Mouse (Mus musculus): Measurements from ENCODE around the gene Wdr64. TPM values are rescaled to one million over a fixed set of nuclear protein-coding genes. Genes with fewer than 3 reads are reported as not detected.
A peak's percentile ranks its signal among the peaks of the same experiment; 100 is the strongest.

The Wdr64 gene
- polyA plus RNA-seq, 1 experiment, result not detected

DNA sequence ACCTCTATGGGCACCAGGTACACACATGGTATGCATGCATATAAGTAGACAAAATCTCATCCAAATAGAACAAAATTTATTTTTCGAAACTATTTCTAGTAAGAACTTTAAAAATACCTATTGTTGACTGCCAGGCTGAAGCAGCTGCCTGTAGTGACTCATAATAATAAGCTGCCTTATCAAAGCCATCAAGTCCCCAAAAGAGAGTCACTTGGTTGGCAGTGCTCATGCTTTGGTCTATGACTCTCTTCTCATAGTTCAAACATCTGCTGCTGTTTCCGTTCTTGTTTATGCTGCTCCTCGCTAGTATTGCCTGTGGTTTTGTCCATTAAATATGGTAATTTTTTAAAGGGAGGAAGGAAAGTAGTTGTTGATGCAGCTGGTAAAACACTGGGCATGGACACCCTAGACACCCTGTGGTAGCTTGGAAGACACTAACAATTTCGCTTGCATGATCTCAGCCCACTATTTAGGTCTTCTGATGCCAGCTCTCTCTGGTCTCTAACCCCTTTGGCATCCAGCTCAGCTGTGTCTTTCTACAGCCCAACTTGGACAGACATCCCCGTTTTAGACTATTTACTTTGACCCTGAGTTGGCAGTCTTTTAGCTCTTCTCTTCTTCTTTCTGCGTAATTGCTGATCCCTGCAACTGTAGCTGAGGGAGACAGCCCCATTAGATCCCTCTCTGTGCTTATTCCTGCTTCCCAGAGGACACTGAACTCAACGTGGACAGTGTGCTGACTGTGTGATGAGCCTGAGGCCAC is 24.6 kb upstream of the Wdr64 start:
- no peak for DNase-seq
- no peak overlapping the region for H3K27ac ChIP-seq (ENCODE audit: insufficient read depth, low read length)
- TF ChIP-seq CTCF (IDR thresholded peaks at IDR 0.05; ENCODE audit: borderline replicate concordance, insufficient read depth, low read depth, low read length) (no peak), POLR2A (IDR thresholded peaks at IDR 0.05; ENCODE audit: borderline replicate concordance, insufficient read depth, low read length) (no peak)
- H3K4me1 ChIP-seq (ENCODE audit: control insufficient read depth, insufficient read depth, low read length), result no peaks in the 10 kb centered on the region
- 37% methylated on average over 7 of the region's 7 CpGs for WGBS
- H3K4me3 ChIP-seq (replicated peaks; ENCODE audit: insufficient read depth, low read depth, low read length), result no peak overlapping the region
- H3K27me3 ChIP-seq (ENCODE audit: control insufficient read depth, insufficient read depth, low read length), result no peaks in the 10 kb centered on the region

DNA sequence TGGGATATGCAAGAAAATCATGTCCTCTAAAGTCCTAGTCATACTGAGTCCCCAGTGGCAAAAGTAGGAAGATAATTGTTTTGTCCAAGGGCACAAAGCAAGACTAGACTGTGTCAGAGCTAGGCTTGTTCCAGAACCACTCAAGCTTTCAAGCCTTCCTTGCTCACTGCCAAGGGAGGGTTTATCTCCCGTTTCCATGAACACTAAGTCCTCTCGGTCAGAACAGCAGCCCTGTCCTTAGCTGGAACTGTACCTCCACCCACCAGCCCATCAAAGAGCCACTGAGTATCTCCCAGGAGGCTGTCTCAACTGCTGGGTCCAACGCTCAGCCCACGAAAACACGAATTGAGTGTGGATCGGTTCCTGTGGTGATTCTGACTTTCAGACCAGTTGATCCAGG is 23.3 kb upstream of the Wdr64 start:
- H3K4me1 ChIP-seq (ENCODE audit: control insufficient read depth, insufficient read depth, low read length), result no peaks in the 10 kb centered on the region
- 58% methylated on average over 6 of the region's 6 CpGs for WGBS

DNA sequence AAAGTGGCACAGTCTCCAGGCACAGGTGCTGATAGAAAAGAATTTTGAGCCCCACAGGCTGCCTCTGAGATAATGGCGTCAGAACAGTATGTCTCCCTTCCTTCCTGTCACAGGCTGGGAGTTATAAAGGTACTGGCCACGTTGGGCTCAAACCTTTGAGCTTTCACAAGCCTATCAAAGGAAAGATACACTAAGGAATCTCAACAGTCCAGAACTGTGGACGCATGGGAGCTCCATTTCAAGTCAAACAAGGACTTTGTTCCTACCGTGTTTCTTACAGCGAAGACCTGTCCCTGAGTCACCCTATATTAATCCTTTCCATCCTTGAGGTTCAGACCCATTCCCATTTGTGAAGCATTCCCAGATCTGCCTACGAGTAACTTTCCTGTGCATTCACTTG is 20.9 kb upstream of the Wdr64 start:
- DNase-seq, result no peak
- no peak overlapping the region for H3K4me3 ChIP-seq (replicated peaks; ENCODE audit: insufficient read depth, low read depth, low read length)
- no peaks in the 10 kb centered on the region for H3K27me3 ChIP-seq (ENCODE audit: control insufficient read depth, insufficient read depth, low read length)
- no peak for TF ChIP-seq POLR2A (IDR thresholded peaks at IDR 0.05; ENCODE audit: borderline replicate concordance, insufficient read depth, low read length)
- H3K27ac ChIP-seq (ENCODE audit: insufficient read depth, low read length), result no peak overlapping the region
- H3K4me1 ChIP-seq (ENCODE audit: control insufficient read depth, insufficient read depth, low read length), result no peaks in the 10 kb centered on the region
- 89% methylated on average over 6 of the region's 6 CpGs for WGBS

More for the DNA sequence above, 23.3 kb upstream of the Wdr64 start:
- Histone ChIP-seq H3K4me3 (replicated peaks; ENCODE audit: insufficient read depth, low read depth, low read length) (no peak overlapping the region), H3K27me3 (ENCODE audit: control insufficient read depth, insufficient read depth, low read length) (no peaks in the 10 kb centered on the region), H3K27ac (ENCODE audit: insufficient read depth, low read length) (no peak overlapping the region)
- no peak for DNase-seq
- TF ChIP-seq CTCF (IDR thresholded peaks at IDR 0.05; ENCODE audit: borderline replicate concordance, insufficient read depth, low read depth, low read length) (no peak), POLR2A (IDR thresholded peaks at IDR 0.05; ENCODE audit: borderline replicate concordance, insufficient read depth, low read length) (no peak)

DNA sequence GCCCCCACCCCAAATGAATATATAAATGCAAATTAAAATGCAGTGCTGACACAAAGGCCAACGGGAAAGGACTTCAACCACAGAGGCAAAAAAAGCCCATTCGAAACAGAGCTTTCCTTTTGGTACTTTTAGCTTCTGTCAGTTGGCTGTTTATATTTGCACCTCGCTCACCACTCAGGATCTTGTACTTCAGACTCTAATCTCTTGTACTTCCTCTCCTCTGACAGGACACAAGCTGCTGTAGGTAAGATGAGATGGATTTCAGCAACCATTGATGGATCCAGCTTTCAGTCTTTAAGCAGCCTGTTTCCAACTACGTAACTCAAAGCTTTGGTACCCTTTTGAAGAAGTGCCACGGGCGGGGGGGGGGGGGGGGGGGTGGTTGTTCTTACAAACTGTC is 17.4 kb upstream of the Wdr64 start:
- Histone ChIP-seq H3K4me3 (replicated peaks; ENCODE audit: insufficient read depth, low read depth, low read length) (no peak overlapping the region), H3K27me3 (ENCODE audit: control insufficient read depth, insufficient read depth, low read length) (no peaks in the 10 kb centered on the region), H3K27ac (ENCODE audit: insufficient read depth, low read length) (no peak overlapping the region), H3K4me1 (ENCODE audit: control insufficient read depth, insufficient read depth, low read length) (no peaks in the 10 kb centered on the region)
- DNase-seq, result no peak
- 85% methylated on average over 6 of the region's 6 CpGs for WGBS
- TF ChIP-seq POLR2A (IDR thresholded peaks at IDR 0.05; ENCODE audit: borderline replicate concordance, insufficient read depth, low read length) (no peak), CTCF (IDR thresholded peaks at IDR 0.05; ENCODE audit: borderline replicate concordance, insufficient read depth, low read depth, low read length) (no peak)

DNA sequence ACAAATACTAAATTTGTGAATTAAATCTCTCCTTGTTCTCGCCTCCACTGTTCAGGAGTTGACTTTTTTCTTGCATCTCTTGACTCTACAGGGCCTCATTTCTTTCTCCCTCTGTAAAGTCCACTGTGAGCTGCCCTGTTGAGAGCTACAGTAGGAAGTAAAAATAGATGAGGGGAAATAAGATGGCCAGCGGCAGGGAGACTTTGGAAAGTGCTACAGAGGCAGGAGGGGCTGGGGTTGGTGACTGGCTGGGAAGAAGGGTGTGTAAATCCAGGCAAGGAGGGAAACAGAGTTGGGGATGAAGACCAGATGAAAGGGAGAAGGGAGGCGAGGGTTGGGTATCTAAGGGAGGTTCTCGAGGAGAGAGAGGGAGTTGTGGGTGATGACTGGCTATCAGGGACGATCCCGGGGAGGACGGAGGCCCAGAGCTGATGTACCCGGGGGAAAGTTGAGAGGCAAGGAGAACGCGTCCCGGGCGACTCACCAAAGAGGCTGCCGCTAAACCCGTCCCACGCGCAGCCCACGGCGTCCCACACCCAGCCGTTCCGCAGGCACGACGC is 6.6 kb upstream of the Wdr64 start:
- Histone ChIP-seq H3K4me3 (replicated peaks; ENCODE audit: insufficient read depth, low read depth, low read length) (peak overlapping the region; percentile 77), H3K4me1 (ENCODE audit: control insufficient read depth, insufficient read depth, low read length) (no peaks in the 10 kb centered on the region), H3K27ac (ENCODE audit: insufficient read depth, low read length) (no peak overlapping the region), H3K27me3 (ENCODE audit: control insufficient read depth, insufficient read depth, low read length) (no peaks in the 10 kb centered on the region)
- 2% methylated on average over 22 of the region's 22 CpGs for WGBS
- no peak for DNase-seq
- TF ChIP-seq CTCF (IDR thresholded peaks at IDR 0.05; ENCODE audit: borderline replicate concordance, insufficient read depth, low read depth, low read length) (no peak), POLR2A (IDR thresholded peaks at IDR 0.05; ENCODE audit: borderline replicate concordance, insufficient read depth, low read length) (no peak)

DNA sequence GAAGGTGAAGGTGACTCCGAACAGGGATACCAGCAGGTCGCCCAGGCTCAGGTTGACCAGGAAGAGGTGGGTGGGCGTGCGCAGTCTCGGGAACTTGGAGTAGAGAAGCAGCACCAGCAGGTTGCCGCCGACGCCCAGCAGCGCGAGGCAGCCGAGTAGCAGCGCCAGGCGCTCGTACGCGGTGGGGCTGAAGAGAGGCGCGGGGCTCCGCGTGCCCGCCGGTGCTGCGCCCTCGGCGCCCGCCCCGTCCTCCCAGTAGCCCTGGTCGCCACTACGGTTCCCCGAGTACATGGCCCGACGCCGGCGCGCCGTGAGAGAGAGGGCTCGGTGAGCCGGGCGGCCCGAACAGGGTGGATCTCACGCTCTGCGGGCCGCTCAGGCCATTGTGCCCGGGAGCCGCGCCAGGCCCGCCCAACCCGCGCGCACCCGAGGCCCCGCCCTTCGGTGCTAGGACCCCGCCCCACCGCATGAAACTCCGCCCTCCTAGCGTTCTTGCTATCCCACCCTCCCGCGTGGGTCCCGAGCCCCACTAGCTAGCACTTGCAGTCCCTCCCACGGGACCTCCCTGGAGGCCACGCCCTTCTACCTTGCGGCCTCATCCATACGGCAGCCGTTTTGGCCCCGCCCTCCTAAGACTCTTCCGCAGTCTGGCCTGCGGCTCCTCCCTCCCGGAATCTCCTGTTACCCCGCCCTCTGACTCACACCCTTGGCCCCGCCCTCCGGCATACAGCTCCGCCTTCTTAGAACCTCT is 6.0 kb upstream of the Wdr64 start, which contains the start of the genes Opn3 and Chml:
Gene Opn3, minus strand, starts transcription at position 531 of the 751 bp plus-strand sequence.
Gene Chml, minus strand, starts transcription at position 656 of the 751 bp plus-strand sequence.
- no peaks in the 10 kb centered on the region for H3K27me3 ChIP-seq (ENCODE audit: control insufficient read depth, insufficient read depth, low read length)
- H3K27ac ChIP-seq (ENCODE audit: insufficient read depth, low read length), result no peak within 1 kb of the TSS
- WGBS, result under 1% methylated on average over 72 of the region's 73 CpGs

DNA sequence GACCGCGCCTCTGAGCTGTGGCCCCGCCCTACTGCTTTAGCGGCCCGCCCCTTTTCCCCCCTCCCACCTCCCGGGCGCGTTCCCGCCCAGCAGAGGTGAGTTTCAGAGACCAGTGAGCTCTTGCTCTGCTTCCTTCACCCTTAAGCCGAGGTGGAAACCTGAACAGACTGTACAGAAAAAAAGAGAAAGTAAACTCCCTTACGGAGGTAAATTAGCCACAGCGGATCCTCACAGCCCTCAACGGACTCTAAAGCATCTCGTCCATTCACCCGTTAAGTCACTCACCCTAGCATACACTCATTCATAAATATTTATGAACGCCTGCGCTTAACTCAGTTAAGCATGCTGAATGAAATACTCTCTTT is 5.4 kb upstream of the Wdr64 start:
- H3K27me3 ChIP-seq (ENCODE audit: control insufficient read depth, insufficient read depth, low read length), result no peaks in the 10 kb centered on the region
- WGBS, result 1% methylated on average over 17 of the region's 17 CpGs
- H3K4me3 ChIP-seq (replicated peaks; ENCODE audit: insufficient read depth, low read depth, low read length), result peak overlapping the region; percentile 77
- TF ChIP-seq POLR2A (IDR thresholded peaks at IDR 0.05; ENCODE audit: borderline replicate concordance, insufficient read depth, low read length) (no peak), CTCF (IDR thresholded peaks at IDR 0.05; ENCODE audit: borderline replicate concordance, insufficient read depth, low read depth, low read length) (no peak)
- H3K4me1 ChIP-seq (ENCODE audit: control insufficient read depth, insufficient read depth, low read length), result no peaks in the 10 kb centered on the region
- no peak for DNase-seq
- H3K27ac ChIP-seq (ENCODE audit: insufficient read depth, low read length), result no peak overlapping the region

More for the DNA sequence above, 6.0 kb upstream of the Wdr64 start, which contains the start of the genes Opn3 and Chml:
- Histone ChIP-seq H3K4me3 (replicated peaks; ENCODE audit: insufficient read depth, low read depth, low read length) (peak within 1 kb of the TSS; percentile 77), H3K4me1 (ENCODE audit: control insufficient read depth, insufficient read depth, low read length) (no peaks in the 10 kb centered on the region)
- TF ChIP-seq CTCF (IDR thresholded peaks at IDR 0.05; ENCODE audit: borderline replicate concordance, insufficient read depth, low read depth, low read length) (no peak), POLR2A (IDR thresholded peaks at IDR 0.05; ENCODE audit: borderline replicate concordance, insufficient read depth, low read length) (peak; percentile 39; the same call in 1 of the 2 replicates)
- peak; percentile 98 for DNase-seq
